Mouse (Mus musculus): ENCODE data around the gene Polrmt. TPM values are rescaled to one million over a fixed set of nuclear protein-coding genes. Genes with fewer than 3 reads are reported as not detected.

Polrmt gene
- polyA plus RNA-seq, 1 experiment from 2014 or later, result 36.5 TPM

DNA sequence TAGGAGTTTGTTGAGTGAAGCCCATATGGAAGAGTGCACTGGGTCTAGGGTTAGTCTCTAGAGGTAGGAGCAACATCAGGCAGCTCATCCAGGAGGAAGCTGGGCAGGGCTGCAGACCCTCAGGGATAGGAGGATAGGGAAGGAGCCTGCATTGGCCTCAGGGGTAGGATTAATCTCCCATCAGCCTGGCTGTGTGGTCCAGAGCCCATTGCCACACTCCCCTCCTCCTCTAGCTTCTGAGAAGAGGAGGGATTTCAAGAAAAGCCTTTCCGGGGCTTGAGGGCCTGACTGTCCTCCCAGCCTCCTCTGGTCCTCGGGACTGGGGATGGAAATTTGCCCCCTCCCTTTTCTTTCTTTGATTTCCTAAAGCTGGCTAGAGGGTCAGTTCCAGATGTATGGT lies 32.8 kb upstream of the Polrmt start:
- H3K4me1 ChIP-seq (replicated peaks; ENCODE audit: control insufficient read depth, insufficient read depth, low read length), result peaks cover 20% of the 10 kb centered on the region
- H3K9ac ChIP-seq (ENCODE audit: low read depth, low read length), result no peak overlapping the region
- H3K4me2 ChIP-seq, result no peak overlapping the region; the same call in 1 of the 2 replicates

DNA sequence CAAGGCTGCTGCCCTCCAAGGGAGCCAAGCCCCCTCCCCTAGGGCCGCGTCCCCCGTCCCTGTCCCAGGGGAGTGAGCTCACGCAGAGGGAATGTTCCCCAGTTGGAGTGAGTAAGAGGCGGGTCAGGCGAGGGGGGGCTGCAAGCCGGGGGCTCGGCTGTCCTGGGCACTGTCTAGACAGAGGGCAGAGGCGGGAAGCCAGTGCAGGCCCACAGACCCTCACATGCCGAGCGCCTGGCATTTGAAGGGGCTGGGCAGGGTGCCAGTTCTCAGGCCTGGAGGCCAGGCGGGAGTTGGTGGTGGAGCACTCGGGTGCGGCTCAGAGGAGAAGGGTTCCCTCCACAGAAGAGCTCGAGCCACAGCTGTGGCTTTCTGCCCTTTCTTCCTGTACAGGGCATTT lies 31.6 kb upstream of the Polrmt start:
- Histone ChIP-seq H3K9me3 (ENCODE audit: control insufficient read depth, low read length) (0 out of 2 replicates have a peak, but pooled peaks cover 2% of the 10 kb centered on the region), H3K4me3 (ENCODE audit: low read depth, low read length) (peak overlapping the region; percentile 19; the same call in 1 of the 2 replicates), H3K9ac (ENCODE audit: low read depth, low read length) (no peak overlapping the region; the same call in 1 of the 2 replicates), H3K27ac (ENCODE audit: low read depth, low read length) (no peak overlapping the region), H3K36me3 (ENCODE audit: control insufficient read depth, insufficient read depth, low read length) (no peaks in the 10 kb centered on the region), H3K4me1 (replicated peaks; ENCODE audit: control insufficient read depth, insufficient read depth, low read length) (peaks cover 20% of the 10 kb centered on the region), H3K4me2 (no peak overlapping the region; the same call in 1 of the 2 replicates), H3K27me3 (replicated peaks; ENCODE audit: control insufficient read depth, insufficient read depth, low read length) (peaks cover 41% of the 10 kb centered on the region)
- 25% methylated on average over 15 of the region's 15 CpGs for WGBS
- DNase-seq (ENCODE audit: low spot score), result no peak
- ATAC-seq (replicated peaks; ENCODE audit: low FRiP score), result no peak

More for the DNA sequence above, 32.8 kb upstream of the Polrmt start:
- peaks cover 42% of the 10 kb centered on the region for H3K27me3 ChIP-seq (replicated peaks; ENCODE audit: control insufficient read depth, insufficient read depth, low read length)
- 32% methylated on average over 2 of the region's 2 CpGs for WGBS
- no peak overlapping the region for H3K27ac ChIP-seq (ENCODE audit: low read depth, low read length)
- no peak overlapping the region for H3K4me3 ChIP-seq (ENCODE audit: low read depth, low read length)
- no peak for ATAC-seq (replicated peaks; ENCODE audit: low FRiP score)
- no peak for DNase-seq (ENCODE audit: low spot score)
- H3K9me3 ChIP-seq (ENCODE audit: control insufficient read depth, low read length), result 0 out of 2 replicates have a peak, but pooled peaks cover 2% of the 10 kb centered on the region
- no peaks in the 10 kb centered on the region for H3K36me3 ChIP-seq (ENCODE audit: control insufficient read depth, insufficient read depth, low read length)

DNA sequence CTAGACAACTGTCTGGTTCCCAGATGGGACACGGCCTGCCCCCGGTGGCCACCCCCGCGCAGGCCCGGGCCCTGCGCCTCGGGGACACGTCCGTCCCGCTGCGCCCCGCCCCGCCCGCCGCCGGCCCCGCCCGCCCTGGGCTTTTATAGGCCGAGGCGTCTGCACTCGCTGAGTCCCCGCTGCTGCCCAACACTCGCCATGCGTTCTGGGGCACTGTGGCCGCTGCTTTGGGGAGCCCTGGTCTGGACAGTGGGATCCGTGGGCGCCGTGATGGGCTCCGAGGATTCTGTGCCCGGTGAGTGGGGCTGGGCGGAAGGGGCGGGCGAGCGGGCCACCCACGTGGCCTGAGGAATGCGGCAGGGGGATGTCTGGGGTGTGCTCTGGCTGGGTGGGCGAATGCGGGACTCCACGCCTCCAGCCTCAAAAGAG lies 30.7 kb upstream of the Polrmt start, which contains the start of gene Fstl3:
Gene Fstl3, plus strand, starts transcription at position 170 of the 429 bp plus-strand sequence.
- Histone ChIP-seq H3K9me3 (ENCODE audit: control insufficient read depth, low read length) (peaks cover 2% of the 10 kb centered on the region; the same call in 1 of the 2 replicates), H3K4me2 (peak within 1 kb of the TSS; percentile 73), H3K27me3 (replicated peaks; ENCODE audit: control insufficient read depth, insufficient read depth, low read length) (peaks cover 41% of the 10 kb centered on the region), H3K36me3 (ENCODE audit: control insufficient read depth, insufficient read depth, low read length) (no peaks in the 10 kb centered on the region), H3K9ac (ENCODE audit: low read depth, low read length) (peak within 1 kb of the TSS; percentile 55), H3K4me3 (ENCODE audit: low read depth, low read length) (peak within 1 kb of the TSS; percentile 51), H3K4me1 (replicated peaks; ENCODE audit: control insufficient read depth, insufficient read depth, low read length) (peaks cover 20% of the 10 kb centered on the region), H3K27ac (ENCODE audit: low read depth, low read length) (no peak within 1 kb of the TSS)
- whole genome bisulfite sequencing, result 3% methylated on average over 39 of the region's 39 CpGs
- DNase-seq (ENCODE audit: low spot score) (no peak), ATAC-seq (replicated peaks; ENCODE audit: low FRiP score) (no peak)

DNA sequence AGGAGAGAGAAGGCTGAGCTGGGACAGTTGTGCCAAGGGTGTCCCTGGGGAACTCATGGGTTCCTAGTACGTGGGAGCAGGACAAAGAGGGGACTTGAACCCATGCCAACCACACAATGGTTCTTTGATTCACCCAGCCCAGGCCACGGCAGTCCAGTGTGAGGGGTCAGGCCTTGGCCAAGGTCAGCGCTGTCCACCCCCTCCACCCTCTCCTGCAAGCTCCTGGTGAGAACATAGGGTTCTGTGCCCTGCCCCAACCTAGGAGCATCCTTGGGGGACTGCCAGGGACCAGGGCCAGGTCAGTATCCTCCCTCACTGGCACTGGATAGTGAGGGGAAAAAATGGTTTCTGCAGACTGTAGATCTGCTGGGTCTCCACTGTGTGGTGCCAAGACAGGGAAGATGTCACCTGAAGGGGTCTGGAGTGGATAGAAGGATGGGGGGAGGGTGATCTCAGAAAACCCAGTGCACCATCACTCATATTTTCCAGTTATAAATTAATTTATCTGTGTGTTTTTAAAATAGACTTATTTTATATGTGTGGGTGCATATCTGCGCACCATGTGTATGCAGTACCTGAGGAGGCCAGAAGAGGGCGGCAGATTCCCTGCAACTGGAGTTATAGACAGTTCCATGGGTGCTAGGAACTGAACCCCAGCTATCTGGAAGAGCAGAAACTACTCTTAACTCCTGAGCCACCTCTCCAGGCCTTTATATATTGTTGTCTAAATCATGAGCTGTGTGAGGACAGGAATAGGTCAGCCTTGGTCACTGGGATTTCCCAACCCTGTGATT lies 28.3 kb upstream of the Polrmt start:
- H3K4me2 ChIP-seq, result no peak overlapping the region
- WGBS, result 72% methylated on average over 5 of the region's 5 CpGs
- peaks cover 13% of the 10 kb centered on the region for H3K4me1 ChIP-seq (replicated peaks; ENCODE audit: control insufficient read depth, insufficient read depth, low read length)
- no peak for DNase-seq (ENCODE audit: low spot score)
- no peak overlapping the region for H3K4me3 ChIP-seq (ENCODE audit: low read depth, low read length)
- H3K27me3 ChIP-seq (replicated peaks; ENCODE audit: control insufficient read depth, insufficient read depth, low read length), result peaks cover 37% of the 10 kb centered on the region
- no peak for ATAC-seq (replicated peaks; ENCODE audit: low FRiP score)
- H3K9me3 ChIP-seq (ENCODE audit: control insufficient read depth, low read length), result peaks cover 2% of the 10 kb centered on the region; the same call in 1 of the 2 replicates
- no peaks in the 10 kb centered on the region for H3K36me3 ChIP-seq (ENCODE audit: control insufficient read depth, insufficient read depth, low read length)
- H3K9ac ChIP-seq (ENCODE audit: low read depth, low read length), result no peak overlapping the region
- H3K27ac ChIP-seq (ENCODE audit: low read depth, low read length), result no peak overlapping the region

DNA sequence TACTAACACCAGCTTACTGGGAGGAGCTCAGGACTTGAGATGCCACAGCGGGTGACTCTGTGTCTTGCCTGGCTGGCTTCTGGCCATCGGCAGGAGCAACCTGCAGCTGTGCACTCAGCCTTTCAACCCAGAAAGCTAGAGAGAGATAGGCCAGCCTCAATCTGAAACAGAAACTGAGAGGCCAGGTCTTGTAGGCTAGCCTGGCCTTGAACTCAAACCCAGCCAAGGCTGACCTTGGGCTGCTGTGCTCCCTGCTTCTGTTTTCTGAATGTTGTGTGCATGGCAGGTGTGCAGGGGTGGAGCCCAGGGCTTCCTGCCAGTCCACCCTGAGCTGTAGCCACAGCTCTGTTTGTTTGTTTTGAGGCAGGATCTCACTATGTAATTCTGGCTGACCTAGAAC lies 26.8 kb upstream of the Polrmt start:
- H3K27me3 ChIP-seq (replicated peaks; ENCODE audit: control insufficient read depth, insufficient read depth, low read length), result peaks cover 23% of the 10 kb centered on the region
- H3K9me3 ChIP-seq (ENCODE audit: control insufficient read depth, low read length), result peaks cover 2% of the 10 kb centered on the region; the same call in 1 of the 2 replicates
- peaks cover 14% of the 10 kb centered on the region for H3K4me1 ChIP-seq (replicated peaks; ENCODE audit: control insufficient read depth, insufficient read depth, low read length)
- H3K27ac ChIP-seq (ENCODE audit: low read depth, low read length), result no peak overlapping the region
- DNase-seq (ENCODE audit: low spot score), result no peak
- no peak for ATAC-seq (replicated peaks; ENCODE audit: low FRiP score)
- no peak overlapping the region for H3K4me3 ChIP-seq (ENCODE audit: low read depth, low read length)
- no peak overlapping the region for H3K9ac ChIP-seq (ENCODE audit: low read depth, low read length)
- no peak overlapping the region for H3K4me2 ChIP-seq
- WGBS, result 93% methylated on average over 2 of the region's 2 CpGs
- no peaks in the 10 kb centered on the region for H3K36me3 ChIP-seq (ENCODE audit: control insufficient read depth, insufficient read depth, low read length)

- ATAC-seq (replicated peaks; ENCODE audit: low FRiP score), result no peak
- no peak overlapping the region for H3K4me2 ChIP-seq
- DNase-seq (ENCODE audit: low spot score), result no peak
- peaks cover 14% of the 10 kb centered on the region for H3K4me1 ChIP-seq (replicated peaks; ENCODE audit: control insufficient read depth, insufficient read depth, low read length)
- no peaks in the 10 kb centered on the region for H3K36me3 ChIP-seq (ENCODE audit: control insufficient read depth, insufficient read depth, low read length)
- no peak overlapping the region for H3K9ac ChIP-seq (ENCODE audit: low read depth, low read length)
- no peak overlapping the region for H3K4me3 ChIP-seq (ENCODE audit: low read depth, low read length)
- 93% methylated on average over 3 of the region's 3 CpGs for WGBS
- H3K27ac ChIP-seq (ENCODE audit: low read depth, low read length), result no peak overlapping the region
- peaks cover 2% of the 10 kb centered on the region; the same call in 1 of the 2 replicates for H3K9me3 ChIP-seq (ENCODE audit: control insufficient read depth, low read length)
- H3K27me3 ChIP-seq (replicated peaks; ENCODE audit: control insufficient read depth, insufficient read depth, low read length), result peaks cover 14% of the 10 kb centered on the region
These were observed 25.9 kb upstream of the Polrmt start for GRCm38 (mm10) chr10:79772320-79772719.

DNA sequence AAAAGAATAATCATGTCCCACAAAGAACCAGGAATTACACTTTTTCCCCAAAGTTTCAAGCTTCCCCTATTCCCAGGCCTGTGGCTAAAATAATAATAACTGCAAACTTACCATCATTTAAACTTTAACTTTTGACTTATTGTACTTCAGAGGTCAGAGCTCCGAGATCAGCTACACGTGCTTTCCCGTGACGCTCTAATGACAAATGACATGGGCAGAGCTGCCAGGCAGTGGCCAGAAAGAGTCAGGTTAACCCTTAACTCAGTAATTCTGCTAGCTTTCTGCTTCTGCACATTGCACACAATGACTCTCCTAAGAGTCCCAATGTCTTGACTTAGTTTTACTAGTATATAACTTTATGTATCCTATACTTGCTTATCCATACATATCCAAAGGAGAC lies 22.9 kb upstream of the Polrmt start:
- DNase-seq (ENCODE audit: low spot score) (no peak), ATAC-seq (replicated peaks; ENCODE audit: low FRiP score) (no peak)
- no peak overlapping the region for H3K9ac ChIP-seq (ENCODE audit: low read depth, low read length)
- H3K27me3 ChIP-seq (replicated peaks; ENCODE audit: control insufficient read depth, insufficient read depth, low read length), result 0 out of 2 replicates have a peak, but pooled peaks cover 3% of the 10 kb centered on the region
- H3K4me3 ChIP-seq (ENCODE audit: low read depth, low read length), result no peak overlapping the region
- no peak overlapping the region for H3K4me2 ChIP-seq
- H3K4me1 ChIP-seq (replicated peaks; ENCODE audit: control insufficient read depth, insufficient read depth, low read length), result peaks cover 23% of the 10 kb centered on the region
- 46% methylated on average over 4 of the region's 4 CpGs for WGBS
- H3K9me3 ChIP-seq (ENCODE audit: control insufficient read depth, low read length), result no peaks in the 10 kb centered on the region; the same call in 1 of the 2 replicates
- no peak overlapping the region for H3K27ac ChIP-seq (ENCODE audit: low read depth, low read length)
- H3K36me3 ChIP-seq (ENCODE audit: control insufficient read depth, insufficient read depth, low read length), result no peaks in the 10 kb centered on the region; the same call in 1 of the 2 replicates

DNA sequence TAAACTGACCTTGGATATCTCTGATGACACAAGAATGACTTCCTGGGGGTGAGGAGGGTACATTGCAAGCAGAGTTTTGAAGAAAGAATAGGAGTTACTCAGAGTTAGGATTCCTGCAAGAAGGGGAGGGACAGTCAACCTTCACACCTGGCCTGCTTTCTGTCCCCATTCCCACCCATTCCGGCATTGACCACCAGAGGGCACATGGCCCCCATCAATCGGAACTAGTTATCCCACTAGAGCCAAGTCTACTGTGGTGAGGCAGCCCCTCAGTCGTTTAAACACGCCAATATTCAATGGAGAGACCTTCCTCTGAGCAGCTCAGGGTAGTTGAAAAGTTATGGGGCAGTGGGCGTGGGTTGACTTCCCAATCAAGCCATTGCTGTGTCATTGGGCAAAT lies 22.0 kb upstream of the Polrmt start:
- ATAC-seq (replicated peaks; ENCODE audit: low FRiP score), result no peak
- no peak overlapping the region for H3K4me2 ChIP-seq

More for the DNA sequence above, 22.0 kb upstream of the Polrmt start:
- Histone ChIP-seq H3K27me3 (replicated peaks; ENCODE audit: control insufficient read depth, insufficient read depth, low read length) (0 out of 2 replicates have a peak, but pooled peaks cover 3% of the 10 kb centered on the region), H3K4me3 (ENCODE audit: low read depth, low read length) (no peak overlapping the region), H3K9me3 (ENCODE audit: control insufficient read depth, low read length) (no peaks in the 10 kb centered on the region; the same call in 1 of the 2 replicates), H3K4me1 (replicated peaks; ENCODE audit: control insufficient read depth, insufficient read depth, low read length) (peaks cover 29% of the 10 kb centered on the region), H3K36me3 (ENCODE audit: control insufficient read depth, insufficient read depth, low read length) (no peaks in the 10 kb centered on the region; the same call in 1 of the 2 replicates), H3K9ac (ENCODE audit: low read depth, low read length) (no peak overlapping the region), H3K27ac (ENCODE audit: low read depth, low read length) (no peak overlapping the region)
- DNase-seq (ENCODE audit: low spot score), result peak; percentile 81
- 3% methylated on average over 5 of the region's 5 CpGs for WGBS

Data from liver, embryonic 11.5 days (tissue).